Mouse (Mus musculus) cortical plate, adult 2 months (tissue): Measurements from ENCODE around the gene Kdm6b. TPM values are rescaled to one million over a fixed set of nuclear protein-coding genes. Genes with fewer than 3 reads are reported as not detected.
A peak's percentile ranks its signal among the peaks of the same experiment; 100 is the strongest.

Source experiments
- H3K27ac ChIP-seq: fragments of 200-500 bp; 2 replicates; pipeline ENCODE4 v1.5.1; 2012; ENCODE audit warnings: low read length, control low read depth, inconsistent platforms; ENCODE audit not compliant: insufficient read depth
- H3K4me1 ChIP-seq: fragments of 200-500 bp; 2 replicates; pipeline ENCODE4 v1.6.1; 2011; ENCODE audit warnings: low read length; ENCODE audit not compliant: control insufficient read depth, insufficient read depth
- H3K4me3 ChIP-seq: fragments of 200-500 bp; 2 replicates; pipeline ENCODE4 v1.5.1; 2011; ENCODE audit warnings: mild to moderate bottlenecking, low read length, control low read depth; ENCODE audit not compliant: insufficient read depth
- CTCF ChIP-seq: fragments of 200-500 bp; IDR thresholded peaks from 2 replicates; pipeline ENCODE4 v1.5.1; 2011; ENCODE audit warnings: mild to moderate bottlenecking, control low read depth, low read length; ENCODE audit not compliant: insufficient read depth; ENCODE audit errors: extremely low read depth
- POLR2A ChIP-seq: fragments of 200-500 bp; IDR thresholded peaks from 2 replicates; pipeline ENCODE4 v1.6.1; 2011; ENCODE audit warnings: mild to moderate bottlenecking, low read length, control low read depth; ENCODE audit not compliant: insufficient read depth; ENCODE audit errors: extremely low read depth
- polyA plus RNA-seq: library from polyadenylated mRNA; depleted of rRNA; stranded (reverse); fragments of >200 nt; gene quantifications from 2 replicates; pipeline ENCODE4 v1.2.3, GENCODE M21; 2012

Kdm6b gene
- polyA plus RNA-seq, 1 experiment: 5.3 TPM

DNA sequence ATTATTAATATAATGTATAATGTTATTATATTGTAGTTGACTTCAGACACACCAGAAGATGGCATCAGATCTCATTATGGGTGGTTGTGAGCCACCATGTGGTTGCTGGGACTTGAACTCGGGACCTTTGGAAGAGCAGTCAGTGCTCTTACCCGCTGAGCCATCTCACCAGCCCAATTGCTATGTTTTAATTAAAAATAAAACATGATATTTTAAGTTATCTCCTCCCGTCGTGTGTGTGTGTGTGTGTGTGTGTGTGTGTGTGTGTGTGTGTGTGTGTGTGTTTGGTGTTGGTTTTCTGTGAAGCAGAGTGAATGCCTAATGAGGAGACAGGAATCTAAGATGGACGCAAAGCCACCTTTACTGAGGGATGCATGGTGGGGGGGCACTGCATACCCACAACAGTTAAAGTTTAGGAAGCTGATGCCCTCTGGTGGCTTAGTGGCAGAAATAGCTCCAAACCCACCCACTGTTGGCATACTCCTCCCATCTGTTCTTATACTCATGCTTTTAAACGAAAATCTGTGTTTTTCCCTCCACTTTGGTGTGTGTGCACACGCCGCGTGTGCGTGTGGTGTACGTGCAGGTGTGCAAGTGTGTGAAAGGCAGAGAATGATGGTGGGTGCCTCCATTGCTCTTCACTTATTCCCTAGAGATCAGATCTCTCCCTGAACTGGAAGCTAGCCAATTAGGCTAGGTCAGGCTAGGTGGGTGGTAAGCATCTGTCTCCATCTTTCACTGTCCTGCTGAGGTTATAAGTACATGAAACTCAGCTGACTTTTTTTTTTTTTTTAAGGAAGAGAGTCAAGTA is 18.6 kb upstream of the Kdm6b start:
- peak; percentile 70 for TF ChIP-seq CTCF
- no peak for TF ChIP-seq POLR2A
- no peak overlapping the region for H3K4me3 ChIP-seq
- H3K27ac ChIP-seq: no peak overlapping the region
- H3K4me1 ChIP-seq: no peaks in the 10 kb centered on the region

DNA sequence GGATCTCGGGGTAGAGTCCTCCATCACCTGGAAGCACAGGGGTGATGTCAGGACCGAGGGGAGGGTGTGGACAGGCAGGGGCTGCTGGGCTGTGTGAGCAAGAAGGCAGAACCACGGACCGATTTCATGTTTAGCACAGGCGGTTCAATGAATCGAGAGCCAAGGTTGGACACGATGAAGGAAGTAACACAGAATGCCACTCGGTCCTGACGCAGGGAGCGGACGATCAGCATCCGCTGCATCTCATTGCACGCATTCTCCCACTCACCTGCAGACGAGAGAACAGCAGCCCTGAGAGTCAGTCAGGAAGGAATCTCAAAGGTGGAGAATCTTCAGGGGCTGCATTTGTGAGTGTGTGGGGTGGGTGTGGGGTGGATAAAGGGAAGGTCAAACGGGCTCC is 17.2 kb upstream of the Kdm6b start:
- no peak overlapping the region for H3K27ac ChIP-seq
- H3K4me1 ChIP-seq: no peaks in the 10 kb centered on the region
- TF ChIP-seq CTCF (no peak), POLR2A (no peak)
- no peak overlapping the region for H3K4me3 ChIP-seq

DNA sequence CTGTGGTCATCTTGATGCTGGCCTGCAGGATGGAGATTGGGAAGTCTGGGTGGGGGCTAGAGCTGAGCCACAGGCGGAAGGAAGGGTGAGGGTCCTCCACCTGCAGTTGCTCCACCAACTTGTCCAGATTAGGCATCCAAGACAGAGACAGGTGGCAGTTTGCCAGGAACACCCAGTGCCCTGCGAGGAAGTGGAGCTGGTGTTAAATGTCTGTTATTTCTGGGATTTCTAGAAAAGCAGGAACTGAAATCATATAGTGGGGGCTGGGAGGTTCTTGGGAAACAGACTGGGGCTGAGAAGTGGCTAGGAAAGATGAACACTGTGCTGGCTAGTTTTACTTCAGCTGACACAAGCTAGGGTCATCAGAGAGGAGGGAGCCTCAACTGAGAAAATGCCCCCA is 15.8 kb upstream of the Kdm6b start:
- no peak overlapping the region for H3K4me3 ChIP-seq
- no peaks in the 10 kb centered on the region for H3K4me1 ChIP-seq
- no peak for TF ChIP-seq CTCF
- TF ChIP-seq POLR2A: no peak
- H3K27ac ChIP-seq: no peak overlapping the region

DNA sequence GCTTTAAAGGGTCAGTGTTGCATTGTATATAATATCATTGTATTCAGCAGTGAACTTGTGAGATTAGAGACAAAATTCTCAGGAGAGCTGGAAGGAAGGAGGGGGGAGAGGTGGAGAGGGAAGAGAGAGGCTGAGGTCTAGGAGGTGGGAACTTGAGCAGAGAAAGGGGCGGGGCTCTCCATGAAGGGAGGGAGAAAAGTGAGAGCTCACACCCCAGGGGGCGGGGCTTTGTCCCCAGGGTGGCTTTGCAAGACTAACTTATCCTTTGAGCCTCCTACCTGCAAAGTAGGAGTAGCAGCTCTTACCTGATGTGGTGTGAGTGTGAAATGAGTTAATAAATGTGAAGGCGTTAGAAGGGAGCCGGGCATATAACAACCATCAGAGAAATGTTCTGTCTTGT is 15.3 kb upstream of the Kdm6b start:
- no peaks in the 10 kb centered on the region for H3K4me1 ChIP-seq
- TF ChIP-seq CTCF (no peak), POLR2A (no peak)
- no peak overlapping the region for H3K27ac ChIP-seq
- no peak overlapping the region for H3K4me3 ChIP-seq

DNA sequence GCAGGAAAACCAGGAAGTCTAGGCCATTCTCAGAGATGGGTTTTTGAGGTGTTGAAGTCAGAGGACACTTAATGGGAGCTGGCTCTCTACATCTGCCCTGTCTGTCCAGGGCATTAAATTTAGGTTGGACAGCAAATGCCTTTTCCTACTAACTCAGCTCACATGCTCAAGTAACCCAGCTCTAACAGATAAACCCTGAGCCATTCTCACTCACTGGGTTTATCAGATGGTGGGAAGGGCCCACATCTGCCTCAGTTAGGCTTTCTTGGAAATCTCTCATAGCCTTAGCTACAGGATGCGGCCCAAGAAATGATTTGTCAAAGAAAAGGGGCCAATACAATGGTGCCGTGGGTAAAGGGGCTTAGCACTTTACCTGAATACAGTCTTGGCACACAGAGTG is 12.8 kb upstream of the Kdm6b start:
- H3K4me3 ChIP-seq: no peak overlapping the region
- TF ChIP-seq CTCF: no peak
- no peak for TF ChIP-seq POLR2A

DNA sequence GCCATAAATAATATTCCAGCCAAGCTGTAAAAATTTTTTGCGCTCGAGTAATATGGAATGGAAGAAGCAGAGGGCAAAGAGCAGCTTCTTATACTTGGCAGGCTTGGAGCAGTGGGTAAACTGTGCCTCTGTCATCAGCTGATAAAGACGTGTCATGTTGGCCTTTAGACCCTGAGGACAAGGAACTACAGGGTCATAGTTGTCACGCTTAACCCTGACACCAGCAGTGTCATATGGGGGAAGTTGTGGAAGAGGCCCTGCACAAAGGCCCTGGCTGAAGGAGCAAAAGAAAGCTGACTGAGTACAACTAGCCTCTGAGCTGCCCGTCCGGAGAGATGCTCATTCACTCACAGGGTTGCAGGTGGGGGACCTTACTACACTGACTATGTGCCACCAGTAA is 10.4 kb upstream of the Kdm6b start:
- TF ChIP-seq CTCF (no peak), POLR2A (no peak)
- H3K4me3 ChIP-seq: no peak overlapping the region
- H3K27ac ChIP-seq: no peak overlapping the region
- H3K4me1 ChIP-seq: no peaks in the 10 kb centered on the region

More for the DNA sequence above, 12.8 kb upstream of the Kdm6b start:
- Histone ChIP-seq H3K27ac (no peak overlapping the region), H3K4me1 (no peaks in the 10 kb centered on the region)

DNA sequence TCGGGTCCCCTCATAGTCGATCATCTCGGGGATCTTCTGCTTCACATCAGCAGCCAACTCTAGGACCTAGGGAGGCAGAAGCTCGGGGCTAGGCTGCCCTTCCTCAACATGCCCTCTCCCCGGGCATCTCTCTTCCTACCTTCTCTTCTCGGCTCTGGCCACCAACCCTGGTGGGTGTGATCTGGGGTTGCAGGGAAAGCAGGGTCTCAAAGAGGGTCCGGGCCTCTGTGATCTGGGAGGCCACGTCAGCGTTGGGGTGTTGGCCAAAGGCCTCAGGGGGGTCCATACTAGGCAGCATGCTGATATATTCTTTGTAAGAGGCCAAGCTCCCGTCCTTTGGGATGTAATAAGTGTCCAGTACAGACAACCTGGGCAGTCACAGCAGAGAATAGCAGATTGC is 9.4 kb upstream of the Kdm6b start:
- Histone ChIP-seq H3K4me3 (no peak overlapping the region), H3K4me1 (no peaks in the 10 kb centered on the region), H3K27ac (no peak overlapping the region)
- TF ChIP-seq CTCF (no peak), POLR2A (no peak)

DNA sequence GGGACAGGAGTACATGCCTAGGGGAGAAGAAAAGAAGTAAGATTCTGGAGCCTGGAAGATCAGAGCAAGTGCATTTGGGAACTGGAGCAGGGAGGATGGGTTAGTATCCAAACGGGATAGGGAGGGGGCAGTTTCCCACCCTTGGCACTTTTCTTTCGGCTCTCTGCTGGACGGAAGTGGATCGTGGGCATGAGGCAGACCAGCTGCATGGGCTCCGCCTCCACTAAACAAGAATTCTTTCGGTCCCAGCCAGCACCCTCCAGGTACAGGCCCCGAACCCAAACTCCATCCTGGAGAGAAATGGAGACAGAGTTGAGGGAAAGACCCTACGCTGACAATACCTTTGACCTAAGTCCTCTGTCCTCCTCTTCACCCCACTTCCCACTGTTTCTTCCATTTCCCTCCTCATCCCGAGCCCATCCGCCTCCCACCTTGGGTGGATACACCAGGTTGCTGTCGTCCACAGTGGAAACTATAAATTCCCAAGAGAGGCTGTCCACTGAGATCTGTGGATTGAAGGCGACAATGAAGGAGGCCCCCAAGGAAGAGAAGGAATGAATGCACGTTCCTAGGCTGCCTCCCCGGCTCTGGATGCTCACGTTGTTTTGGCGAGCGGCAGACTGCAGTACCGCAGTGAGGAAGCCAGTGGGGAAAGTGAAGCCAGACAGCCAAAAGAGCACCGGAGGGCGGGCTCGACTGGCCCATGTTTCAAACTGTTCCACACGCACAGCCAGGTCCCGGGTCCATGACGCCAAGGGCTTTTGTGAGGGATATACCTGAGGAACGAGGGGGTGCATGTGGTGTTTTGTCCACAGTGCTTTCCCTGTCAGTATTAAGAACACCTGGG is 7.9 kb upstream of the Kdm6b start:
- H3K4me3 ChIP-seq: no peak overlapping the region
- H3K4me1 ChIP-seq: no peaks in the 10 kb centered on the region
- no peak for TF ChIP-seq POLR2A
- TF ChIP-seq CTCF: no peak
- H3K27ac ChIP-seq: no peak overlapping the region

DNA sequence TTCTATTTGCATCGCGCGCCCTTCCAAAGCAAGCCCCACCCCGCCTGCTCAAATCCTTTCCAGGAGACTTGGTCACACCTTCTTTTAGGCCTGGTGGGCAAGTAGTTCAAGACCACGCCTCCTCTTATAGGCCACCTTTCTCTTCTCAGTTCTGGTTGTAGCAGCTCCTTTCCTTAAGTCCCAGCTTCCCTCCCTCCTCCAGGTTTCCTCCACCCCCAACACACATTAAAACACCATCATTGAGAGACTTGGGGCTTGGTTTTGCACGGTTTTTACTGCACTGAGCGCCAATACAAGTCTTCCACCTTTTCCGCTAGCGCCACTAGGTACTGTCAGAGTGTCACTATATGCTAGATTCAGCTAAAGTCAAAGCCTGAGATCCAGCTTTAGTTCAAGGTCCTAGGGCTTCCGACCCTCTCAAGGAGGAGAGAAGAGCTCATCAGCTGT is 7.1 kb upstream of the Kdm6b start:
- TF ChIP-seq CTCF: no peak
- no peak for TF ChIP-seq POLR2A
- H3K4me3 ChIP-seq: 0 out of 2 replicates have a peak overlapping the region, but pooled peaks have one; percentile 4

DNA sequence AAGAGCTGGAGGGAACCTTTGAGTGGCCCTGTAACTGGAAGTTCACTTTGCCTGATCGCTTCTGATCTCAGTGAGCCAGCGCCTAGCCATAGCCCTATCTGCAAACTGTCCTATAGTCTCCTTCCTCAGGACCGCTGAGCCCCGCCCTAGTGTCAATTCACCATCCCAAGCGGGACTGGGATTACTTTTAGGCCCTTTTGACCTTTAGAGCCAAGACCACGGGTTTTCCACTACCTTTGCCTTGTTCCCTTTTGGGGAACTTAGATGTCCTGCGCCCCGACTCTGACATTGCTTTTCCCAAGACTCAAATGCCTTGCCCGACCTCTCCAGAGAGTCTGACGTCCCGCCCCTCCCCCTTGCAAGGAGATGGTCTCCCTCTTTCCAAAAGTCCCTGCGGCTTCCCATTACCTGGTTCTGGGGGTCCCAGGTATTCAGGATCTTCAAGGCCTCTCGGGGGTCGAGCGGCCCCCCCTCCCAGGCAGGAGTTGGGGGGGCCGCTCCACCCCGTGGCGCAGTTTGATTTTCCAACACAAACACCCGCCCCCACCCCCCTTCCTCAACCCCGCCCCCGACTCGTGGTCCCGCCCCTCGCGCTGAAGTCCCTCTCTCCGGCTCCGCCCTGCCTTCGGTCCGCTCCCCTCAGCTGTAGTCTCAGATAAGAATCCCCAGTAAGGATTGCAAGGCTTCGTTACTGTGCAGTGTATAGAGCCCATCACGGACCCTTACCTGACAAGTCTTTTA is 6.5 kb upstream of the Kdm6b start:
- TF ChIP-seq POLR2A (no peak), CTCF (no peak)
- no peaks in the 10 kb centered on the region for H3K4me1 ChIP-seq
- H3K4me3 ChIP-seq: peak overlapping the region; percentile 42
- no peak overlapping the region for H3K27ac ChIP-seq

More for the DNA sequence above, 7.1 kb upstream of the Kdm6b start:
- no peaks in the 10 kb centered on the region for H3K4me1 ChIP-seq
- H3K27ac ChIP-seq: no peak overlapping the region
